Mouse (Mus musculus) layer of hippocampus, adult 9-11 months (tissue): Measurements from ENCODE around the gene Stk32c.

Experiments
- DNase-seq: peaks from one replicate; pipeline ENCODE4 v3.0.0; 2022

Stk32c gene

DNA sequence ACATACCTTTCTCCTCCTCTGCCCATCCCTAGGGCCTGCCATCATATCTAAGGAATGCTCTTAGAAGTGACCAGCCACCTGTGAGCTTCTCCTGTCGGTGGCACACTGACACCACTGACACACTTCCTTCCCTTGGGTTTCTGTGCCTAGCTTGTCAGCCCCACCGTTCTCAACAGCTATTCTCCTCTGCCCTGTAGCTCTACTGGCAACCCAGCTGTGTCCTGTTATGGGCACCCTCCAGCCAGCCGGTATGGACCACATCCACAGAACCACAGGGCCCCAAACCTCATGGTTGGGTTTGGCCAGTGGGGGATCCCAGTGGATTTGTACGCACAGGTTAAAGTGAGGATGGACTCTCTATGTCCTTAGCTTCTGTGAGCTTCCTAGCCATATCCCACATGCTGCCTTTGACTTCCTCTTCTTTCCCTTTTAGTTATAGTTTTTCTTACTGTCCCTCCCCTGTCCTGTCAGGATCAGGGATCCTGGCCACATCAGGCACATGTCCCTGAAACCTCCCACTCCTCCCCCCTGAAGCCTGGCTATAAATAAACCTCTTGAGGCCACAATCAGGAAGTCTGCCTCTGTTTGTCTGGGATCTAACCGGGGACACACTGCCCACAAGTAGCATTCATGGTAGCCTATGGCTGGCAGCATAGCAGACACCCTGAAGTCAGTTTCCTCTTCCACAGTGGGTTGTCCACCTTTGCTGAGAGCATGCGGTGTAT is 15.5 kb upstream of the Stk32c start:
- DNase-seq: no peak

DNA sequence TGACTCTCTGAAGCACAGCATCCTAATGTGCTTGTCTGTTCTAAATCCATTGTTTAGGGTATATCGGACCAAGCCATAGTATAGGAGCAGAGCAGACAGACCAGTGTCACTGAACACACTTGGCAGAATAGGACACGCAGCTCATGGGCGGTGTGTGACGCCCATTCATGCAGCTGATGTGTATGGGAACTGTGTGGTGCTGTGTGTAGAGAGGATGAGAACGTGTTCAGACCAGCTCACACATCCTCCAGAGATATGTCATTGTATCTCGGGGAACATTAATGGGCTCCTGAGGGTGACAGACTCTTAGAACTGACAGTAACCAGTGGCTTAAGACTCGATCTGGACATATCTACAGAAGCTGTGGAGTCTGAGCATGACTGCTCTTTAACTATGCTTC is 13.3 kb upstream of the Stk32c start:
- no peak for DNase-seq

GRCm38 (mm10) chr7:139224725-139225124 is 11.6 kb upstream of the Stk32c start:
- peak; percentile 54 for DNase-seq

GRCm38 (mm10) chr7:139224070-139224469 is 11.0 kb upstream of the Stk32c start:
- no peak for DNase-seq

- no peak for DNase-seq
Measured at GRCm38 (mm10) chr7:139222341-139222740, 9.2 kb upstream of the Stk32c start.

DNA sequence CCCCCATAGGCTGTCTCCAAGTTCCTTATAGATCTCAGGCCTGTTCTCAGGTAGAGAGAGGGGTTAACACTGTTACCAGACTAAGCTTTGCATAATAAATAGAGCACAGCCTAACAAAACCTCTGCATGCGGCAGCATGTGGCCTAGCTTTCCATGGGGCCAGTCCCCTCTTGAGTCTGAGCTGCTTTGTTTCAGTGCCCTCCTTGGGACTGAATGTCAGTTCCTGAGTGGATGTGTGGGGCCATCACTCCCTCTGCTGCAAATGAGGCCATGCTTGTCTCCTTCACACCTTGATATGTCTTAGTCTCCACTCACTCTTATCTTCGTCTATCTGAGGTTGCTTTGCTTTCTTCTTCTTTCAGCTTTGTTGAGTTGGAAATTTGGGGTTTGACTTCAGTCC is 8.7 kb upstream of the Stk32c start:
- no peak for DNase-seq

GRCm38 (mm10) chr7:139221072-139221471 is 8.0 kb upstream of the Stk32c start:
- no peak for DNase-seq

- DNase-seq: no peak
Measured at GRCm38 (mm10) chr7:139220303-139220702, 7.2 kb upstream of the Stk32c start.

- DNase-seq: no peak
Measured at GRCm38 (mm10) chr7:139219486-139219885, 6.4 kb upstream of the Stk32c start.

- DNase-seq: peak; percentile 56
Measured at GRCm38 (mm10) chr7:139218641-139219415, 5.7 kb upstream of the Stk32c start.

DNA sequence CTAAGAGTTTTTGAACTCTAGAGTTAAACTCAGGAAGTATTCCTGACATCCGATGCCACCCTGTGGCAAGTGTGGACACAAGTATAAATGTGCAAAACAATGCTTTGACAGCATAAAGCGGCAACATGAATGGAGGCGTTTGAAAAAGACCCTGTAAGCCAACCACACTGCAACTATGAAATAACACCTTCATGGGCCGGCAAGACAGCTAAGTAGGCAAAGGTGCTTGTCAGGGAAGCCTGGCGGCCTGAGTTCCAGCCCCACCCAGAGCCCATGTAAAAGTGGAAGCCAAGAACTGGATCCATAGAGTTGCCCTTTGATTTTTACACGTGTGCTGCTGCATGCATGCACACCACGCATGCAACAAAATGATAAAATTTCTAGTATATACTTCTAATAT is 3.9 kb upstream of the Stk32c start:
- DNase-seq: no peak

- DNase-seq: no peak
Measured at GRCm38 (mm10) chr7:139216464-139216863, 3.4 kb upstream of the Stk32c start.

DNA sequence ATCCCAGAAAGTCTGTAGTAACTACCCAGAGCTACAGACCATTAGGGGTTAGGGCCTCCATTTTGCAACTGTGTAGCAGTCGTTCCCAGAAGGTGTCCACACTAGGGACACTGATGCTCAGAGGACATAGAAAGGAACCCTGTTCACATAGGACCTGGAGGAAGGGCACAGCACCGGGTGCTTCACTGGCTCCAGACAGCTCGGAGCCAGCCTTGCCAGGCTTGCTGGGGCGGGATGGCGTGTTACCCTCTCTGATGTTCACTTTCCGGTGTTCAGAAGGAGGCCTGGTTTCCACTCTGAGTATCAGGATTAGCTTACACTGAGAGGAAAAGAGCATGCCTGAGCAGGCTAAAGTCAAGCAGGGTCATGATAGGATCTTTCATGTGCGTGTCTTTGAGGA is 2.8 kb upstream of the Stk32c start:
- DNase-seq: no peak

DNA sequence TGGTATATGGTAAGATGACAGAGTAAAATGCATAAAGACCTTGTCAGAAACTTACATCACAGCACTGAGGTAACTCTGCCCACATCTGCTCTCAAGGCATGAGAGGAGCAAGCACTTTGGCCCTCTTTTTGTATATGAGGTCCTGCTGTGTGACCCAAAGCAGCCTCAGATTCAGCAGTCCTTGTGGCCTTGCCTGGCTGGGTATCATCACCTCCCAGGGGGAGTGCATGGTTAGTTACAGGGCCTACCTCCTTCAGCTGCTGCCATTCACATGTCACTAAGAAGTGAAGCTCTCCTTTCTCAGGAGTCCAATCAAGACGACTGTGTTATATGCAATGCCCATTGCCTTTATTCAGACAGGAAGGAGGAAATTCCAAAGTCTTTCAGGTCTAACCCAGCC is 2.4 kb upstream of the Stk32c start:
- no peak for DNase-seq

GRCm38 (mm10) chr7:139214596-139215340 is 1.7 kb upstream of the Stk32c start:
- no peak for DNase-seq

DNA sequence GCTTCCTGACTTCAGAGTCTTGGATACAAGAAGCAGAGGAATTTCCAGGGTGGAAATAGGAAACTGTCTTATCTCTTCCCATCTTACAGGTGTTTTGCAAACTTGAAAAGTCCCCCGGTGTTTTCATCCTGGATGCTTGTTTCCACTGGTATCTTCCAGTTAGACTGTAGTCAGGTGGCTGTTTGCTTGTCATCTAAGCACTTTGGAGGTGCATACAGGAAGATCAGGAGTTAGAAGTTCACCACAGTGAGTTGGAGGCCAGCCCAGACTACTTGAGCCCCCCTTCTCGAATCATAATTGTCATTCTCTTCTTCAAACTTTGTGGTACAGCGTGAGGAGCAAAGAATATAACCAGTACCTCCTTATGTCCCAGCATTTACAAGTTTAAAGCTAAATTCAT is 1.1 kb upstream of the Stk32c start:
- no peak for DNase-seq

DNA sequence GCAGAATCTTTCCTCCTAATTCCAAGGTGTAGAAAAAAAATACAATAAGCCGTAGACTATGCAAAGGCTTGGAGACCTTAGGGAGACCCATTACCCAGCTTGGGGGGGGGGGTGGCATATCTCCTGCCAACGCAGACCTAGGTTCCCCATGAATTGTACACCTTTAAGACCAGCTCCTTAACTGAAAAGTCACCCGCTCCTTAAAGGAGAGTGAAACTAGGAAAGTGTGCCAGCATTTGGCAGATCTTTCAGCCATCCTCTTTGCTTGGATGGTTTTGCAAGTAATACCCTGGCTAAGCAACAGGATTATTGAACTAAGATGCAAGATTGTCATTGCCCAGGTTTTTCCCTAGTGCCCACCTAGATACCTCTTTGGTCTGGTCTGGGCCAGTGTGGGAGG is 644 bp upstream of the Stk32c start:
- no peak for DNase-seq

DNA sequence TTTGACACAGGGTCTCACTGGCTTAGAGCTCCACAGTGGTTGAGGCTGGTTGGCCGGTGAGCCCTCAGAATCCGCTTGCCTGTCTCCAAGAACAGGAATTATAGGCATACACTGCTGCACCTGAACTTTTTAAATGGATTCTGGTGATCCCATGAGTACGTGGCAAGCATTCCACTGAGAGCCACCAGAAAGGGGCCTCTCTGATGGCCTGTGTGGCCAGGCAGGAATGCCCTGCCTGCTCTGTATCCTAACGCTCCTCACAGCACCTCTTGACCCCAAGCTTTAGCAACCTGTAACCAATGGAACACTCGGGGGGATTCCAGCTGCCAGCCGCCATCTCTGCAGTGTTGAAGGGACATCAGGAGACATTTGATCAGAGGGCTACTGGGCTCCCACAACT is 1.3 kb downstream of the Stk32c start:
- DNase-seq: no peak

DNA sequence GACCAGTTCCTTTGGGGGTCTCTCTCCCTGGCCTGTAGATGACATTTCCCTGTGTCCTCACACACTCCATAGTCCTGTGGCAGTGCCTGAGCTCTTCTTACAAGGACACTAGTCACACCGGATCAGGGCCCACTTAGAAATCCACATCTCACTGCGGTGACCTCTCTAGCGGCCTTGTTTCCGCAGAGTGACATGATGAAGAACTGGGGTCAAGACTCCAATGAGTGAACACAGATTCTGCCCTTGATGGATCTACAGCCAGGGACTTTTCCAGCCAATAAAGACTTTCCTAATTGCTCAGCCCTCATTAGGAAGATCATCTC is 4.4 kb downstream of the Stk32c start:
- DNase-seq: no peak

DNA sequence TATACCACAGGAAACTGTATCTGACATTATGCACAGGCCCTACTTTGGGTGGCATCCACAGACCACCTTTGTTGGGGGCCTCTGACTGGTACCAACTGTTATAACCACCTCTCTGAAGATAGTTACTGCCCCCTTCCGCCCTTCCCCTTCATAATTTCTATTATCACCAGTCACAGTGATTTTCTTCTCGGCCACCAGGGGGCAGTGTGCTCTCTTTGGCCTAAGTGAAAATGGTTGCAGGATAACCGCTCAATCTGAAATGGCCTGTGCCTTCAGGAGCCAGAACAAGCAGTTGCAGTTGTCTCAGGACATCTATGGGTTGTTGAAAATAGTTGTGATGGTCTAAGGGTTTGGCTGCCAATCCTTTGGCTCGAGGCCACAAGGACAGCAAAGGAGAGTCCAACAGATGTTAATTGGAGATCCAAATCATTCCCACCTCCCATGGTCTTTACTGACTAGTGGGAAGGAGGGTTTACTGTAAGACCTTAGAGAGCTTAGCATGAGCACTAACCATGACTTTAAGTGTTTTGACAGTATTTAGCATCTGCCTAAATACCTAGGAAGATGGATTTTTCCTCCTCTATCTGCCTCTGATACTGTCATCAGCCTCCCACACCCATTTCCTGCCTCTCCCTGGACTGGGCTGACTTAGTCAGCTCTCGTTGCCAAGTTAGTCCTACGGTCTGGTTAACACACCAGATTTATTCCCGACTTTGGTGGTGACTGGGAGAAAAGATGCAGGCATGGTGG is 4.9 kb downstream of the Stk32c start:
- no peak for DNase-seq

DNA sequence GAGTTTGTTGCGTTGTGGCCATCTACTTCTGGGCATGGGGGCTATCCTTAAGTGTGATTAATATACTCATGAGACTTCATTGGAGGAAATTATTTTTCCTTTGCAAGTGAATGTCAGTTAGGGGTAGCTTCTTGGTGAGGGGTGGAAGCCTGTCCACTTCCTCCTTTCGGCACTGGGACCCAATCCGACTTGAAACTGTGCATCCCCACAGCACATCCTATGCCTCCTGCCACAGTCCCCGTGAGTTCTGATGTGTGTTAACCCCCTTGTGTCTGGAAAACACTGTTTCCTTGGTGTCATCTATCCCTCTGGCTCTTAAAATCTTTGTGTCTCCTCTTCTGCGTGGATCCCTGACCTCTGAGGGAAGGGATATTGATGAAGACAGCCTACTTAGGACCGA is 11.9 kb downstream of the Stk32c start:
- no peak for DNase-seq

DNA sequence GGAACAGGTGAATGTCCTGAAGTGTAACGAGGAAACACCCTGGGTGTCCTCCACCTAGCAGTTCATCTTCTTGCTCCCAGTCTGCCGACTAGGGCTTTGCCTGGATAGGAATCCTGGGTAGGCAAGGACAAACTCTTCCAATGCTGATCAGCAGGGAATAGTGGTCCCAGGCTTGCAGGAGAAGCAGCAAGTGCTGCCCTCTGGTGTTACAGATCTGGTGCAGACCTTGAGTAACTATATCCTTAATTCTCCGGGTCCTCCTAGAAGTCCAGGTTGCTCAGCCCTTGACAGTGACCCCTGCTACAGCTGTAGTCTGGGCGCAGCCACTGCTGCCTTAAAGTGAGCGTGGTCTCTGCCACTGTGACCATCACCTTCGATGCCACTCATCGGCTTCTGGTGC is 13.0 kb downstream of the Stk32c start:
- DNase-seq: peak; percentile 72

- no peak for DNase-seq
Measured at GRCm38 (mm10) chr7:139197022-139197421, 16.1 kb downstream of the Stk32c start.
